Mouse (Mus musculus): Measurements from ENCODE around the gene Mvb12b. TPM values are rescaled to one million over a fixed set of nuclear protein-coding genes. Genes with fewer than 3 reads are reported as not detected.

Gene Mvb12b
- polyA plus RNA-seq, 1 experiment from 2014 or later, result 43.7 TPM

DNA sequence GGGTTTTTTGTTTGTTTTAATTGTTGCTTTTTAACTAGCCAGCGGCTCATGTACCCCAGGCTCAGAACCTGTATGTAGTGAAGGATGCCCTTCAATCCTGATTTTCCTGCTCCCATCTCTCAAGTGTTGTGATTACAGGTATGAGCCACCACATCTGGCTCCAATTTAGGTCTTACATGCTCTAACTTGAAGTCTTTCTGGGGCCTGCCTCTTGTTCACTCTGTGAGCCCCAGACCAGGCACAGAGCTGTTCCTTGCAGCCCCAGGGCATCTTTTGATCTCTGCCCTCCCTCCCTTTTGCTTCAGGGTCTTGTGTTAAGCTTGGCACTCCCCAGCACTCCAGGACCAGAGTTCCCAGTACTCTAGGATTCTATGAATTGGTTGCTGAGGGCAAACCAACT is 53.8 kb downstream of the Mvb12b start:
- Histone ChIP-seq H3K4me1 (ENCODE audit: control insufficient read depth, insufficient read depth, low read length) (no peaks in the 10 kb centered on the region; the same call in 1 of the 2 replicates), H3K27ac (ENCODE audit: low read depth, low read length) (no peak overlapping the region), H3K9ac (ENCODE audit: low read length) (no peak overlapping the region), H3K4me3 (ENCODE audit: low read depth, low read length) (no peak overlapping the region), H3K4me2 (ENCODE audit: low read depth) (no peak overlapping the region), H3K27me3 (ENCODE audit: control insufficient read depth, insufficient read depth, low read length) (no peaks in the 10 kb centered on the region), H3K9me3 (ENCODE audit: control insufficient read depth, low read length) (no peaks in the 10 kb centered on the region), H3K36me3 (ENCODE audit: control insufficient read depth, insufficient read depth, low read length) (0 out of 2 replicates have a peak, but pooled peaks cover 2% of the 10 kb centered on the region)
- no peak for DNase-seq (ENCODE audit: low spot score)
- 100% methylated on average over 1 of the region's 1 CpGs for WGBS
- no peak for ATAC-seq (ENCODE audit: insufficient read depth, low FRiP score, low TSS enrichment)

DNA sequence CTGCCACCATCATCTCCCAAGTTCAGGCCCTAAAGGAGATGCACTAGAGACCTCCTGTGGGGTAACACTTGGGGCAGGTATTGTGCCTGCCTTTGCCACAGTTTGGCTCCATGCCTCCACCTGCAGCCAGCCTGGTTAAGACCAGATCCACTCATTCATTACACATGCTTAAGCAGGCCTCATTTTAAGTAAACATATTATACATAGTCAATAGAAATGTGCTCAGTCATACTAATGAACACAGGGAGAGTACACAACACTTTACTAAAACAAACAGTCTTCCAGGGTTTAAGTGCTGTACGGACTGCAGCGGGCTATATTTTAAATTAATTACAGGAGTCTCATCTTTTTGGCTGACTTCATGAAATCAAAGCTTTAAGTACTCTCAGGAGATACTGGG is 57.9 kb downstream of the Mvb12b start:
- Histone ChIP-seq H3K27me3 (ENCODE audit: control insufficient read depth, insufficient read depth, low read length) (no peaks in the 10 kb centered on the region), H3K36me3 (ENCODE audit: control insufficient read depth, insufficient read depth, low read length) (peaks cover 2% of the 10 kb centered on the region; the same call in 1 of the 2 replicates), H3K4me1 (ENCODE audit: control insufficient read depth, insufficient read depth, low read length) (no peaks in the 10 kb centered on the region; the same call in 1 of the 2 replicates), H3K4me2 (ENCODE audit: low read depth) (no peak overlapping the region), H3K27ac (ENCODE audit: low read depth, low read length) (no peak overlapping the region), H3K9me3 (ENCODE audit: control insufficient read depth, low read length) (no peaks in the 10 kb centered on the region), H3K9ac (ENCODE audit: low read length) (no peak overlapping the region), H3K4me3 (ENCODE audit: low read depth, low read length) (no peak overlapping the region)
- DNase-seq (ENCODE audit: low spot score) (no peak), ATAC-seq (ENCODE audit: insufficient read depth, low FRiP score, low TSS enrichment) (no peak)
- WGBS, result 83% methylated on average over 2 of the region's 2 CpGs

DNA sequence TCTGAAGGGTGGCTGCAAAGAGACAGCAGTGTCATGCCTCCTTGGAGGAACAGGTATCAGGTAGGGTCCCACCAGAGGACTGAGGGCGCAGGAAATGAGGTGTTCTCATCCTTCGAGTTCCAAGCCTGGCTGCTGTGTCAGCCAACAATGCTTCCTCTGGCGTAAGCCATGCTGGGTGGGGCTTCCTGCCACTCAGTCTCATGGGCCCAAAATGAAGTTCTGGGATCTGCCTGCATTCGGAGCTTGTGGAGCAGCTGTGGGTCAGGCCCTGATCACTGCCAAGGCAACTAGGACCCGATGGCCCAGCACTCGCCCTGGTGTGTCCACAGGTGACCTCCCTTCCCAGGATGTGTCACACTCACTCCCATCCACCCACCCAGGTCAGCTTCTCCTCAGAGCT is 61.0 kb downstream of the Mvb12b start:
- no peak for ATAC-seq (ENCODE audit: insufficient read depth, low FRiP score, low TSS enrichment)
- WGBS, result 93% methylated on average over 6 of the region's 6 CpGs
- H3K4me2 ChIP-seq (ENCODE audit: low read depth), result no peak overlapping the region

DNA sequence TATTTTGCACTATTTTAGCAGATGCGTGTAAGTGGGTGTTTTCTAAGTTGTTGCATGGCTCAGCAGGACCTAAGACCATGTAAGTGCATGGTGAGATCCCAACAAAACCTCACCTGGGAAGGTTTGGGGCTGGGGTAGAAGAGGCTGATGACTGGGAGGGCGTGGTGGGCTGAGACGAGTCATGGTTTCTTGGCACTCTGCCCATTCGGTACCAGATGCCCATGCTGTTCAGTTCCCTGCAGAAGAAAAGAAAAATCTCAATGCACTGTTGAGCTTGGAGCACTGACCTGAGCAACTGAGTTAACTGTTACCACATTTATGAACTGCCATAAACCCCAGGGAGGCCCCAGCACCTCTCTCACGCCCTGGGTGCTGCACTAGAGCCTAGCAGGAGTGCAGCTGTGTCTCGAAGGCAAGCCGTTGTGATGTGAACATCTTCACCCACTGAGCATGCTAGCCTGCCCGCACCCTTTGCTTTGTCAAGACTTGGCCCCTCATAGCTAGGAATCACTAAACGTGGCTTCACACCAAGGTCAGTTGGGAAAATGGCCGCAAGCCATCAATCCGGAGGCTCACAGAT is 62.7 kb downstream of the Mvb12b start:
- Histone ChIP-seq H3K9me3 (ENCODE audit: control insufficient read depth, low read length) (no peaks in the 10 kb centered on the region), H3K27me3 (ENCODE audit: control insufficient read depth, insufficient read depth, low read length) (no peaks in the 10 kb centered on the region), H3K27ac (ENCODE audit: low read depth, low read length) (no peak overlapping the region), H3K9ac (ENCODE audit: low read length) (no peak overlapping the region), H3K4me3 (ENCODE audit: low read depth, low read length) (no peak overlapping the region), H3K4me1 (ENCODE audit: control insufficient read depth, insufficient read depth, low read length) (no peaks in the 10 kb centered on the region; the same call in 1 of the 2 replicates), H3K4me2 (ENCODE audit: low read depth) (no peak overlapping the region), H3K36me3 (ENCODE audit: control insufficient read depth, insufficient read depth, low read length) (peaks cover 4% of the 10 kb centered on the region; the same call in 1 of the 2 replicates)
- DNase-seq (ENCODE audit: low spot score), result no peak
- 83% methylated on average over 11 of the region's 11 CpGs for WGBS
- ATAC-seq (ENCODE audit: insufficient read depth, low FRiP score, low TSS enrichment), result no peak

More for the DNA sequence above, 61.0 kb downstream of the Mvb12b start:
- no peaks in the 10 kb centered on the region for H3K9me3 ChIP-seq (ENCODE audit: control insufficient read depth, low read length)
- no peak overlapping the region for H3K4me3 ChIP-seq (ENCODE audit: low read depth, low read length)
- H3K27ac ChIP-seq (ENCODE audit: low read depth, low read length), result no peak overlapping the region
- H3K4me1 ChIP-seq (ENCODE audit: control insufficient read depth, insufficient read depth, low read length), result no peaks in the 10 kb centered on the region; the same call in 1 of the 2 replicates
- peaks cover 2% of the 10 kb centered on the region; the same call in 1 of the 2 replicates for H3K36me3 ChIP-seq (ENCODE audit: control insufficient read depth, insufficient read depth, low read length)
- H3K27me3 ChIP-seq (ENCODE audit: control insufficient read depth, insufficient read depth, low read length), result no peaks in the 10 kb centered on the region
- H3K9ac ChIP-seq (ENCODE audit: low read length), result no peak overlapping the region
- no peak for DNase-seq (ENCODE audit: low spot score)

- no peak overlapping the region for H3K4me2 ChIP-seq (ENCODE audit: low read depth)
- H3K9ac ChIP-seq (ENCODE audit: low read length), result no peak overlapping the region
- H3K27ac ChIP-seq (ENCODE audit: low read depth, low read length), result 0 out of 2 replicates have a peak overlapping the region, but pooled peaks have one; percentile 46
- peaks cover 9% of the 10 kb centered on the region; the same call in 1 of the 2 replicates for H3K36me3 ChIP-seq (ENCODE audit: control insufficient read depth, insufficient read depth, low read length)
- no peaks in the 10 kb centered on the region for H3K27me3 ChIP-seq (ENCODE audit: control insufficient read depth, insufficient read depth, low read length)
- no peak overlapping the region for H3K4me3 ChIP-seq (ENCODE audit: low read depth, low read length)
- DNase-seq (ENCODE audit: low spot score) (peak; percentile 87), ATAC-seq (ENCODE audit: insufficient read depth, low FRiP score, low TSS enrichment) (0 out of 2 replicates have a peak, but pooled peaks have one; percentile 68)
- no peaks in the 10 kb centered on the region for H3K9me3 ChIP-seq (ENCODE audit: control insufficient read depth, low read length)
- WGBS, result 24% methylated on average over 13 of the region's 13 CpGs
- H3K4me1 ChIP-seq (ENCODE audit: control insufficient read depth, insufficient read depth, low read length), result no peaks in the 10 kb centered on the region
Measured at GRCm38 (mm10) chr2:33821677-33822607, 65.8 kb downstream of the Mvb12b start.

GRCm38 (mm10) chr2:33820450-33820849 is 67.3 kb downstream of the Mvb12b start:
- 85% methylated on average over 3 of the region's 3 CpGs for WGBS
- no peaks in the 10 kb centered on the region for H3K9me3 ChIP-seq (ENCODE audit: control insufficient read depth, low read length)
- no peaks in the 10 kb centered on the region for H3K27me3 ChIP-seq (ENCODE audit: control insufficient read depth, insufficient read depth, low read length)
- peaks cover 7% of the 10 kb centered on the region; the same call in 1 of the 2 replicates for H3K36me3 ChIP-seq (ENCODE audit: control insufficient read depth, insufficient read depth, low read length)
- H3K4me1 ChIP-seq (ENCODE audit: control insufficient read depth, insufficient read depth, low read length), result peaks cover 2% of the 10 kb centered on the region; the same call in 1 of the 2 replicates
- no peak overlapping the region for H3K4me3 ChIP-seq (ENCODE audit: low read depth, low read length)
- ATAC-seq (ENCODE audit: insufficient read depth, low FRiP score, low TSS enrichment) (no peak), DNase-seq (ENCODE audit: low spot score) (no peak)
- H3K9ac ChIP-seq (ENCODE audit: low read length), result no peak overlapping the region
- H3K27ac ChIP-seq (ENCODE audit: low read depth, low read length), result no peak overlapping the region
- no peak overlapping the region for H3K4me2 ChIP-seq (ENCODE audit: low read depth)

- H3K4me3 ChIP-seq (ENCODE audit: low read depth, low read length), result no peak overlapping the region
- WGBS, result 85% methylated on average over 5 of the region's 5 CpGs
- ATAC-seq (ENCODE audit: insufficient read depth, low FRiP score, low TSS enrichment) (no peak), DNase-seq (ENCODE audit: low spot score) (no peak)
- peaks cover 7% of the 10 kb centered on the region; the same call in 1 of the 2 replicates for H3K36me3 ChIP-seq (ENCODE audit: control insufficient read depth, insufficient read depth, low read length)
- no peaks in the 10 kb centered on the region for H3K27me3 ChIP-seq (ENCODE audit: control insufficient read depth, insufficient read depth, low read length)
- no peak overlapping the region for H3K9ac ChIP-seq (ENCODE audit: low read length)
- no peak overlapping the region for H3K27ac ChIP-seq (ENCODE audit: low read depth, low read length)
- peaks cover 2% of the 10 kb centered on the region; the same call in 1 of the 2 replicates for H3K4me1 ChIP-seq (ENCODE audit: control insufficient read depth, insufficient read depth, low read length)
- no peaks in the 10 kb centered on the region for H3K9me3 ChIP-seq (ENCODE audit: control insufficient read depth, low read length)
- no peak overlapping the region for H3K4me2 ChIP-seq (ENCODE audit: low read depth)
Measured at GRCm38 (mm10) chr2:33820037-33820436, 67.7 kb downstream of the Mvb12b start.

GRCm38 (mm10) chr2:33818385-33818784 is 69.4 kb downstream of the Mvb12b start:
- no peak overlapping the region for H3K27ac ChIP-seq (ENCODE audit: low read depth, low read length)
- H3K4me1 ChIP-seq (ENCODE audit: control insufficient read depth, insufficient read depth, low read length), result peaks cover 7% of the 10 kb centered on the region
- H3K4me3 ChIP-seq (ENCODE audit: low read depth, low read length), result no peak overlapping the region
- no peak for ATAC-seq (ENCODE audit: insufficient read depth, low FRiP score, low TSS enrichment)
- no peaks in the 10 kb centered on the region for H3K27me3 ChIP-seq (ENCODE audit: control insufficient read depth, insufficient read depth, low read length)
- 100% methylated on average over 2 of the region's 2 CpGs for WGBS
- H3K9ac ChIP-seq (ENCODE audit: low read length), result no peak overlapping the region
- H3K4me2 ChIP-seq (ENCODE audit: low read depth), result no peak overlapping the region
- H3K9me3 ChIP-seq (ENCODE audit: control insufficient read depth, low read length), result no peaks in the 10 kb centered on the region
- peaks cover 7% of the 10 kb centered on the region; the same call in 1 of the 2 replicates for H3K36me3 ChIP-seq (ENCODE audit: control insufficient read depth, insufficient read depth, low read length)
- no peak for DNase-seq (ENCODE audit: low spot score)
